Mouse (Mus musculus) liver, adult 2 months (tissue): ENCODE measurements around the gene Npw.

ENCODE experiments used
- CTCF ChIP-seq: fragments of 200-500 bp; IDR thresholded peaks from 2 replicates; pipeline ENCODE4 v1.5.1; 2011; ENCODE audit warnings: low read depth, low read length, control low read depth
- POLR2A ChIP-seq: fragments of 200-500 bp; IDR thresholded peaks from 2 replicates; pipeline ENCODE4 v1.6.1; 2011; ENCODE audit warnings: low read length, control low read depth; ENCODE audit not compliant: insufficient read depth; ENCODE audit errors: extremely low read depth

DNA sequence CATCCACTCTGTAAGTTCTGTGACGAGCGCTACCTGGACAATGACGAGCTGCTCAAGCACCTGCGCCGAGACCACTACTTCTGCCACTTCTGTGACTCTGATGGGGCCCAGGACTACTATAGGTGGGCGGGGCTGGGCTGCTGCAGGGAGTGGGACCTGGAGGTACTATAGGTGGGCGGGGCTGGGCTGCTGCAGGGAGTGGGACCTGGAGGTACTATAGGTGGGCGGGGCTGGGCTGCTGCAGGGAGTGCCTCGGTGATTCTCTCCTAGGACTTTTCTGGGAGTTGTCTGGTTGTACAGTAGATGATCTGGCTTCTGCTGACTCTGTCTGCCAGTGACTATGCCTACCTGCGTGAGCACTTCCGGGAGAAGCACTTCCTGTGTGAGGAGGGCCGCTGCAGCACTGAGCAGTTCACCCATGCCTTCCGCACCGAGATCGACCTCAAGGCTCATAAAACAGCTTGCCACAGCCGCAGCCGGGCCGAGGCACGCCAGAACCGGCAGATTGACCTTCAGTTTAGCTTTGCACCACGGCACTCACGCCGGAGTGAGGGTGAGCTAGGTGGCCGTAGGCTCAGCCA is 19.3 kb upstream of the Npw start:
- TF ChIP-seq CTCF (no peak), POLR2A (no peak)
